Comparison of ENCODE assay signal across 9 mouse cellular contexts in the genomic region with DNA sequence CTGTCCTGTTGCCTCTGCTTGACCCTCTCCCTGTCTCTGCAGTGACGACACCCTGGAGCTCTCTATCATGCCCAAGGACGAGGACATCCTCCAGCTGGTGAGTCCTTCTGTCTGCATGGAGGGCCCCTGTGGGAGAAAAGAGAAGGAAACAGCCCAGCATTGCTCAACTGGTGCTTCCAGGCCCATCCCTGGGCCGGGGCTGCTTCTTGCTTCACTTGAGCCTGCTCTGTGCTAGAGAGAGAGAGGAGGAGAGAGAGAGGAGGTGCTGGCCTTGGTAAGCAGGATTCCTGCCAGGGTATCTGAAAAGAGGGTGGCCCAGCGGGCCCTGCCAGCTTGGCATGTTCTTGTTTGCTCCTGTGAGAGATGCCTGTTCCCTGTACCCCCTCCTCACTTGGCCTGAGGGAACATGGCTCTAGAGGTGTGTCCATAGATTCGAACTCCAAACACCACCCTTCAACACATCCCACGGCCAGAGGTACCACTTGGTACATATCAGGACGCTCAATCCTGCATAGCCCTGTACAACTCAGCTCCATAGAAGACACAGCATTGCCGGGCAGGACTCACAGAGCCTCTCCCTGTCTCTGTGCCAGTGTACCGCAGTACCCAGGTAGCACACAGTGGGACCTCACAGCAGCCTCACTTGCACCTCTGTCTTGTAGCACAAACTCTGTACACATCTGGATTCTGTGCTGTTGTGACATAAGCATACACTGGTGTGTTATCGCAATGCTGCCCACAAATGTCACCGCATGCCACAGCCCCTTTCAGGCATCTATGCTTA. TPM values are rescaled to one million over a fixed set of nuclear protein-coding genes. Genes with fewer than 3 reads are reported as not detected.
DNase-seq lines count a peak whose midpoint lies in the region; ATAC-seq and TF ChIP-seq lines count a peak whose summit lies in the region.
"Had no signal": no experiment of that assay in that cellular context is flagged by ENCODE, and none has a peak within 500 bp of the region (broad histone marks: within the 10 kb centered on the region; RNA-seq: fewer than 3 reads in every experiment).

No protein-coding gene starts in this region.

- H3K36me3 ChIP-seq in kidney, adult 2 months (ENCODE audit: control insufficient read depth, insufficient read depth, low read length) = no peaks in the 10 kb centered on the region
- H3K36me3 ChIP-seq in heart, postnatal 0 days (replicated peaks; ENCODE audit: control insufficient read depth, insufficient read depth, low read length) = peaks cover 69% of the 10 kb centered on the region
- H3K36me3 ChIP-seq in forebrain, embryonic 14.5 days (ENCODE audit: control insufficient read depth, insufficient read depth, low read length) = peaks cover 8% of the 10 kb centered on the region; the same call in 1 of the 2 replicates

- WGBS in kidney, adult 2 months = 87% methylated on average over 11 of the region's 11 CpGs
- 78% methylated on average over 11 of the region's 11 CpGs for WGBS in heart, postnatal 0 days
- whole genome bisulfite sequencing in forebrain, embryonic 14.5 days = 90% methylated on average over 11 of the region's 11 CpGs

- no peak for TF ChIP-seq POLR2A in kidney, adult 2 months (IDR thresholded peaks at IDR 0.05; ENCODE audit: low read depth, low read length)

- peaks cover 10% of the 10 kb centered on the region for H3K4me1 ChIP-seq in kidney, adult 2 months (ENCODE audit: control insufficient read depth, insufficient read depth, low read length)
- peaks cover 15% of the 10 kb centered on the region for H3K4me1 ChIP-seq in heart, postnatal 0 days (ENCODE audit: control insufficient read depth, insufficient read depth)
- peaks cover 20% of the 10 kb centered on the region for H3K4me1 ChIP-seq in forebrain, embryonic 14.5 days (ENCODE audit: control insufficient read depth, insufficient read depth, low read length)

- ATAC-seq in heart, postnatal 0 days (ENCODE audit: insufficient read depth, low read depth) = no peak
- no peak for ATAC-seq in forebrain, embryonic 14.5 days
- ATAC-seq: inflammation-experienced regulatory T-cells, adult 6 months had no signal

- no peaks in the 10 kb centered on the region for H3K9me3 ChIP-seq in heart, postnatal 0 days (replicated peaks; ENCODE audit: control insufficient read depth, low read length)
- no peaks in the 10 kb centered on the region for H3K9me3 ChIP-seq in forebrain, embryonic 14.5 days (replicated peaks; ENCODE audit: control insufficient read depth, low read length)

- H3K9ac ChIP-seq in heart, postnatal 0 days (replicated peaks; ENCODE audit: low read depth, low read length) = no peak overlapping the region
- H3K9ac ChIP-seq in forebrain, embryonic 14.5 days (ENCODE audit: low read length) = no peak overlapping the region

- H3K27me3 ChIP-seq in kidney, adult 2 months (replicated peaks; ENCODE audit: control insufficient read depth, insufficient read depth, low read length) = no peaks in the 10 kb centered on the region
- no peaks in the 10 kb centered on the region for H3K27me3 ChIP-seq in heart, postnatal 0 days (ENCODE audit: control insufficient read depth, insufficient read depth, low read length)
- no peaks in the 10 kb centered on the region for H3K27me3 ChIP-seq in forebrain, embryonic 14.5 days (replicated peaks; ENCODE audit: control insufficient read depth, insufficient read depth, low read length)

- no peak overlapping the region for H3K4me2 ChIP-seq in heart, postnatal 0 days (ENCODE audit: low read depth, low read length)
- H3K4me2 ChIP-seq in forebrain, embryonic 14.5 days (ENCODE audit: low read length) = no peak overlapping the region

- no peak overlapping the region for H3K4me3 ChIP-seq in kidney, adult 2 months (ENCODE audit: insufficient read depth, low read depth, low read length)
- H3K4me3 ChIP-seq in heart, postnatal 0 days (ENCODE audit: low read depth, low read length) = no peak overlapping the region
- no peak overlapping the region for H3K4me3 ChIP-seq in forebrain, embryonic 14.5 days (ENCODE audit: low read depth, low read length)

- TF ChIP-seq EP300 in heart, postnatal 0 days (IDR thresholded peaks at IDR 0.05; ENCODE audit: low read depth) = no peak

- DNase-seq in kidney, adult 2 months = no peak
- DNase-seq in kidney, adult 9 months = no peak
- DNase-seq in adrenal gland, postnatal 14 days = peak; percentile 86
- no peak for DNase-seq in heart, postnatal 0 days (ENCODE audit: low spot score)
- peak; percentile 49 for DNase-seq in lung, postnatal 14 days
- no peak for DNase-seq in forebrain, embryonic 14.5 days (ENCODE audit: low spot score)
- DNase-seq in left cerebral cortex, adult 8-10 months (ENCODE audit: low spot score in 2 of 2) = no peak
- no peak for DNase-seq in gastrocnemius, adult 8-10 months (ENCODE audit: low spot score in 2 of 2)

- no peak for TF ChIP-seq CTCF in kidney, adult 2 months (conservative IDR thresholded peaks at IDR 0.05; ENCODE audit: insufficient read depth, insufficient read length, low read depth, low read length)
- no peak for TF ChIP-seq CTCF in heart, postnatal 0 days (IDR thresholded peaks at IDR 0.05; ENCODE audit: low read depth)

- H3K27ac ChIP-seq in kidney, adult 2 months (ENCODE audit: insufficient read depth, low read depth, low read length) = peak overlapping the region; percentile 92; the same call in 1 of the 2 replicates
- H3K27ac ChIP-seq in heart, postnatal 0 days (ENCODE audit: low read depth) = peak overlapping the region; percentile 80
- H3K27ac ChIP-seq in forebrain, embryonic 14.5 days (ENCODE audit: low read depth, low read length) = no peak overlapping the region

RNA-seq across cellular contexts. Expression of gene Arhgap23, which starts 33.5 kb away (rescaled TPM):
- 14.9 and 17.1 TPM in 2 replicates for polyA plus RNA-seq in kidney, adult 2 months (2012; rRNA removed)
- 31.4 and 32.8 TPM in 2 replicates for total RNA-seq in adrenal gland, postnatal 14 days (2021)
- 44.0 and 53.5 TPM in 2 replicates for total RNA-seq in heart, postnatal 0 days (2014; rRNA removed; ENCODE audit: low replicate concordance)
- polyA plus RNA-seq in heart, postnatal 0 days (2015; fragmentation: Nextera tagmentation; extraction: Ambion mirVana) = 3.7 and 3.8 TPM in 2 replicates
- 5.4 and 6.3 TPM in 2 replicates for polyA plus RNA-seq in forebrain, embryonic 14.5 days (2014; fragmentation: Nextera tagmentation; extraction: Ambion mirVana)
- total RNA-seq in left cerebral cortex, adult 8-10 months (2022) = 10 to 100 TPM; 72.5 to 74.5 (median 73.4) TPM
- 1 to 10 TPM; 3.4 to 5.2 (median 4.5) TPM for total RNA-seq in gastrocnemius, adult 8-10 months (2022)
- polyA plus RNA-seq: inflammation-experienced regulatory T-cells, adult 6 months had no signal

RNA-seq across cellular contexts. Expression of gene 4933428G20Rik, which starts 51.3 kb away (rescaled TPM):
- not detected in 2 replicates for polyA plus RNA-seq in kidney, adult 2 months (2012; rRNA removed)
- not detected in 2 replicates for total RNA-seq in adrenal gland, postnatal 14 days (2021)
- total RNA-seq in heart, postnatal 0 days (2014; rRNA removed; ENCODE audit: low replicate concordance) = not detected in 2 replicates
- polyA plus RNA-seq in heart, postnatal 0 days (2015; fragmentation: Nextera tagmentation; extraction: Ambion mirVana) = 0.45 TPM in 2 replicates
- polyA plus RNA-seq in forebrain, embryonic 14.5 days (2014; fragmentation: Nextera tagmentation; extraction: Ambion mirVana) = 0.40 TPM in 1 of 2 replicates, not detected in the other
- not detected for total RNA-seq in left cerebral cortex, adult 8-10 months (2022)
- not detected for total RNA-seq in gastrocnemius, adult 8-10 months (2022)
- polyA plus RNA-seq: inflammation-experienced regulatory T-cells, adult 6 months had no signal

Comparison
In these comparisons a context has a peak if more than half of its experiments do, and no peak if none do; other contexts are left out.
1. DNase-seq: peak in adrenal gland, postnatal 14 days (single experiment) and lung, postnatal 14 days (single experiment); none in kidney, adult 2 months (single experiment), kidney, adult 9 months (single experiment), heart, postnatal 0 days (single experiment), forebrain, embryonic 14.5 days (single experiment), left cerebral cortex, adult 8-10 months (0 of 2) and gastrocnemius, adult 8-10 months (0 of 2).